Mouse (Mus musculus) bone marrow macrophage, adult 2 months (primary cell): ENCODE measurements around the gene Myrf.

Experiments
- CTCF ChIP-seq: IDR thresholded peaks from 2 replicates; pipeline ENCODE4 v1.5.1; 2012; ENCODE audit warnings: low read depth, mild to moderate bottlenecking, low read length, moderate library complexity
- POLR2A ChIP-seq: IDR thresholded peaks from 2 replicates; pipeline ENCODE4 v1.6.1; 2012; ENCODE audit warnings: mild to moderate bottlenecking, low read depth, low read length, borderline replicate concordance

DNA sequence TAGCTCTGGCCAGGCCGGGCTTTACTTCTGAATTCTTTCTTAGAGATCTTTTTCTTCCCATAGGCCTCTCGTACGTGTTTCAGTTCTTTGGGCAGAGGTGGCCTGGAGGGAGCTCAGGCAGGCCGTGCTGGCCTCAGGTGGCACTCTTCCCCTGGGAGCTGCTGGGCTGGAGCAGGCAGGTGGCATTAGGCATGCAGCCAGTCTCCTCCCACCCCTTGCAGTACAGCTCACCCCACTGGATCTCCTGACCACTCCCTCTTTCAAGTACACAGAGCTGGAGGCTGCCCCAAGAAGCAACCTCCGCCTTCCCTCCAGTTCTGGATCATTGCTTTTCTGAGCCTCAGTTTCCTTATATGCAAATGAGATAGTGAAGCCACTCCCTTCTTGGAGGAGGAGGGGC, 37.2 kb upstream of the Myrf start:
- TF ChIP-seq CTCF (no peak), POLR2A (no peak)
